Mouse (Mus musculus) intestine, embryonic 14.5 days (tissue): Measurements from ENCODE around the gene 4931429L15Rik. TPM values are rescaled to one million over a fixed set of nuclear protein-coding genes. Genes with fewer than 3 reads are reported as not detected.

Experiments used
- ATAC-seq: fragments of 200-750 bp; cut with Nextera tagmentation; replicated peaks from 2 replicates; pipeline ENCODE4 v1.8.0; 2017; ENCODE audit warnings: low read depth, moderate number of reproducible peaks, moderate TSS enrichment, moderate library complexity; ENCODE audit not compliant: low FRiP score, low TSS enrichment
- DNase-seq: peaks from one replicate; pipeline ENCODE4 v3.0.0-alpha.2; 2018; ENCODE audit warnings: low spot score
- H3K27ac ChIP-seq: fragments of 300-500 bp; sonication (generic); 2 replicates; pipeline ENCODE4 v1.5.1; 2014; ENCODE audit warnings: low read depth, mild to moderate bottlenecking, control low read depth
- H3K27me3 ChIP-seq: fragments of 300-500 bp; sonication (generic); replicated peaks from 2 replicates; pipeline ENCODE4 v1.6.1; 2014; ENCODE audit warnings: low read length, control low read depth; ENCODE audit not compliant: control insufficient read depth, insufficient read depth
- H3K36me3 ChIP-seq: fragments of 300-500 bp; sonication (generic); 2 replicates; pipeline ENCODE4 v1.6.1; 2014; ENCODE audit warnings: low read length, control low read depth; ENCODE audit not compliant: control insufficient read depth, insufficient read depth
- H3K4me1 ChIP-seq: fragments of 300-500 bp; sonication (generic); replicated peaks from 2 replicates; pipeline ENCODE4 v1.6.1; 2014; ENCODE audit warnings: low read length, control low read depth, mixed read lengths; ENCODE audit not compliant: control insufficient read depth, insufficient read depth
- H3K4me2 ChIP-seq: fragments of 300-500 bp; sonication (generic); 2 replicates; pipeline ENCODE4 v1.6.1; 2014; ENCODE audit warnings: low read length
- H3K4me3 ChIP-seq: fragments of 300-500 bp; sonication (generic); 2 replicates; pipeline ENCODE4 v1.5.1; 2014; ENCODE audit warnings: low read depth, low read length, control low read depth, mixed read lengths
- H3K9ac ChIP-seq: fragments of 300-500 bp; sonication (generic); 2 replicates; pipeline ENCODE4 v1.6.1; 2014; ENCODE audit warnings: mild to moderate bottlenecking, low read length
- H3K9me3 ChIP-seq: fragments of 300-500 bp; sonication (generic); 2 replicates; pipeline ENCODE4 v1.6.1; 2016; ENCODE audit warnings: low read length, control low read depth; ENCODE audit not compliant: control insufficient read depth
- WGBS: fragments of 180-500 bp; shearing (Covaris S2); extraction: QIAGEN DNeasy Blood & Tissue Kit; methylation state at CpG from one replicate; pipeline ENCODE4 v1.1.7; 2014; 5-methylcytosine and 5-hydroxymethylcytosine counted together
- polyA plus RNA-seq: library from polyadenylated mRNA; unstranded; fragments of >200 nt; fragmentation: Nextera tagmentation; extraction: Ambion mirVana; gene quantifications from 2 replicates; pipeline ENCODE4 v1.2.1, GENCODE M21; 2014

Gene 4931429L15Rik
- polyA plus RNA-seq, 1 experiment from 2014 or later = not detected

GRCm38 (mm10) chr9:46330586-46330895 is 10.8 kb upstream of the 4931429L15Rik start:
- Histone ChIP-seq H3K9ac (no peak overlapping the region), H3K36me3 (no peaks in the 10 kb centered on the region), H3K27me3 (0 out of 2 replicates have a peak, but pooled peaks cover 3% of the 10 kb centered on the region), H3K4me3 (no peak overlapping the region), H3K9me3 (no peaks in the 10 kb centered on the region), H3K27ac (no peak overlapping the region), H3K4me2 (no peak overlapping the region), H3K4me1 (peaks cover 7% of the 10 kb centered on the region; the same call in 1 of the 2 replicates)
- 54% methylated on average over 6 of the region's 6 CpGs for WGBS
- ATAC-seq (no peak), DNase-seq (no peak)

DNA sequence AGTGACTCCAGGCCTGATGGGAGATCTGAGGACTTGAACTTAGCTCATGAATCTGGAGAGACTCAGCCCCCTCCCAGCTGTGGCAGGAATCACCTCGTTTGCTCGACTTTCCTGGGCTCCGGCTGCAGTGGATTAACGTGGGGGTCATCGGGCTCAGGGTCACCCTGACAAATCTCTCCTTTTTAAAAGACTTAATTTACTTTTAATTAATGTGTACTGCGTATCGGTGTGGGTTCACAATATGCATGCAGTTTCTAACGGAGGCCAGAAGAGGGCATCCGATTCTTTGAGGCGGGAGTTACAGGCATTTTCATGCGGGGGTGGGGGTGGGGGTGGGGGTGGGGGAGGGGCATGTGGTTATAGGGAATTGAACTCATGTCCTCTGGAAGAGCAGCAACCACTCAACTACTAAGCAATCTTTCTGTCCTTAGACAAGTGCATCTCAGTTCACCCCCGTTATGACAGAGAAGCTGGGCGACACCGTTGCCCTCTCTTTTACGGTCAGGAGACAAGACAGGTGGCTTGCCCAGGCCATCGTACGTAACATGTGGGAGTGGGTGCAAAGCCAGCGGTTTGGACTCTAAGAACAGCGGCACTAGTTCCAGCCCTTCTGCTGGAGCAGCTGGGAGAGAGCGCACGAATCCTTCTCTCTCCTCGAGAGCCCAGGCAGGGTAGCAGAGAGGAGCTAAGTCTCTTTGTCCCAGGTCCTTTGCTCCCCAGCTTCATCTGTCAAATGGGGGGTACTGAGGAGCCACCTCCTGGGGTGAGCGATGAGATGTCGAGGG is 10.2 kb upstream of the 4931429L15Rik start:
- 32% methylated on average over 24 of the region's 24 CpGs for WGBS
- Histone ChIP-seq H3K4me2 (peak overlapping the region; percentile 62), H3K9ac (no peak overlapping the region), H3K4me1 (peaks cover 7% of the 10 kb centered on the region; the same call in 1 of the 2 replicates), H3K27me3 (no peaks in the 10 kb centered on the region), H3K4me3 (no peak overlapping the region), H3K36me3 (no peaks in the 10 kb centered on the region), H3K9me3 (no peaks in the 10 kb centered on the region), H3K27ac (no peak overlapping the region)
- ATAC-seq (0 out of 2 replicates have a peak, but pooled peaks have one; percentile 7), DNase-seq (no peak)

DNA sequence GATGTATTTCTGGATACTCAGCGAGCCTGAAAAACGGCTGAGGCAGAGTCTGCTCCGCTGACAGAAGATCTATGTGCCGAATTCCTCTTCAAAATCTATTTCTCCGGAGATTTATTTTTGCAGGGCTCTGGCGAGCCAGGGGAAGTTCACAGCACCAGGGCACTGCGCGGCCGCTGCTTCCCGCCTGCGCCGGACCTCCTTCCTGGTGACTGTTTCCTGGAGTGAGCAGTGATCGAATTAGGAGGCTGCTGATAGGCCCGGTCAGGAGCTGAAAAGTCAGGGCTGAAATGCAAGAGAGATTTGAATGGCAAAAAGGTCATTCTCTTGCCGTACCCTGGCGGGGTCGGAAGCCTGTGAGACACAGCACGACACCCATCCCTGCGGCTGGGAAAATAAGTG is 9.5 kb upstream of the 4931429L15Rik start:
- Histone ChIP-seq H3K27ac (peak overlapping the region; percentile 54; the same call in 1 of the 2 replicates), H3K36me3 (no peaks in the 10 kb centered on the region), H3K4me2 (peak overlapping the region; percentile 62), H3K4me1 (peaks cover 7% of the 10 kb centered on the region; the same call in 1 of the 2 replicates), H3K9me3 (no peaks in the 10 kb centered on the region), H3K4me3 (peak overlapping the region; percentile 25), H3K27me3 (no peaks in the 10 kb centered on the region), H3K9ac (peak overlapping the region; percentile 56)
- DNase-seq (peak; percentile 76), ATAC-seq (peak; percentile 69)
- WGBS = 4% methylated on average over 19 of the region's 19 CpGs

GRCm38 (mm10) chr9:46328572-46329249 is 8.9 kb upstream of the 4931429L15Rik start:
- H3K4me3 ChIP-seq = peak overlapping the region; percentile 25
- H3K9ac ChIP-seq = peak overlapping the region; percentile 56

GRCm38 (mm10) chr9:46327706-46328571 is 8.2 kb upstream of the 4931429L15Rik start:
- peak overlapping the region; percentile 56 for H3K9ac ChIP-seq
- ATAC-seq (no peak), DNase-seq (no peak)
- no peaks in the 10 kb centered on the region for H3K9me3 ChIP-seq
- H3K4me1 ChIP-seq = peaks cover 7% of the 10 kb centered on the region; the same call in 1 of the 2 replicates
- no peak overlapping the region; the same call in 1 of the 2 replicates for H3K27ac ChIP-seq
- H3K4me3 ChIP-seq = peak overlapping the region; percentile 25; the same call in 1 of the 2 replicates
- no peaks in the 10 kb centered on the region for H3K27me3 ChIP-seq
- peak overlapping the region; percentile 62 for H3K4me2 ChIP-seq
- WGBS = 74% methylated on average over 25 of the region's 25 CpGs
- no peaks in the 10 kb centered on the region for H3K36me3 ChIP-seq

More at GRCm38 (mm10) chr9:46328572-46329249, 8.9 kb upstream of the 4931429L15Rik start:
- DNase-seq (peak; percentile 82), ATAC-seq (peak; percentile 42; the same call in 1 of the 2 replicates)
- Histone ChIP-seq H3K4me2 (peak overlapping the region; percentile 62), H3K9me3 (no peaks in the 10 kb centered on the region), H3K27me3 (no peaks in the 10 kb centered on the region), H3K27ac (peak overlapping the region; percentile 54), H3K4me1 (peaks cover 7% of the 10 kb centered on the region; the same call in 1 of the 2 replicates), H3K36me3 (no peaks in the 10 kb centered on the region)
- 7% methylated on average over 30 of the region's 30 CpGs for WGBS

GRCm38 (mm10) chr9:46326694-46327405 is 7.1 kb upstream of the 4931429L15Rik start:
- Histone ChIP-seq H3K9me3 (no peaks in the 10 kb centered on the region), H3K4me1 (peaks cover 7% of the 10 kb centered on the region; the same call in 1 of the 2 replicates), H3K4me3 (no peak overlapping the region), H3K9ac (no peak overlapping the region), H3K36me3 (no peaks in the 10 kb centered on the region), H3K4me2 (no peak overlapping the region), H3K27ac (no peak overlapping the region), H3K27me3 (no peaks in the 10 kb centered on the region)
- 91% methylated on average over 11 of the region's 11 CpGs for WGBS
- DNase-seq (no peak), ATAC-seq (no peak)

- Histone ChIP-seq H3K4me3 (no peak overlapping the region), H3K27me3 (no peaks in the 10 kb centered on the region), H3K9me3 (0 out of 2 replicates have a peak, but pooled peaks cover 4% of the 10 kb centered on the region), H3K4me1 (no peaks in the 10 kb centered on the region), H3K27ac (no peak overlapping the region), H3K36me3 (no peaks in the 10 kb centered on the region), H3K9ac (no peak overlapping the region), H3K4me2 (no peak overlapping the region)
- no peak for DNase-seq
- no peak for ATAC-seq
- WGBS = 93% methylated on average over 2 of the region's 2 CpGs
Measured at GRCm38 (mm10) chr9:46320461-46320860, 675 bp upstream of the 4931429L15Rik start.
